ENCODE assay signal across 10 mouse cellular contexts in genomic region chr8:70501820-70502529, GRCm38 (mm10). TPM values are rescaled to one million over a fixed set of nuclear protein-coding genes. Genes with fewer than 3 reads are reported as not detected.
A peak's percentile ranks its signal among the peaks of the same experiment; 100 is the strongest.
DNase-seq lines count a peak whose midpoint lies in the region; ATAC-seq and TF ChIP-seq lines count a peak whose summit lies in the region.
"Had no signal": no experiment of that assay in that cellular context is flagged by ENCODE, and none has a peak within 500 bp of the region (broad histone marks: within the 10 kb centered on the region; RNA-seq: fewer than 3 reads in every experiment).

No protein-coding gene starts in this region.

- peaks cover 7% of the 10 kb centered on the region for H3K79me2 ChIP-seq in myocyte (ENCODE audit: control insufficient read depth, insufficient read depth)

- peaks cover 10% of the 10 kb centered on the region for H3K36me3 ChIP-seq in forebrain, embryonic 14.5 days (ENCODE audit: control insufficient read depth, insufficient read depth, low read length)
- no peaks in the 10 kb centered on the region for H3K36me3 ChIP-seq in myocyte (ENCODE audit: control insufficient read depth, insufficient read depth)
- H3K36me3 ChIP-seq in lung, postnatal 0 days (ENCODE audit: insufficient read depth, low read length): no peaks in the 10 kb centered on the region

- H3K27ac ChIP-seq in forebrain, embryonic 14.5 days (ENCODE audit: low read depth, low read length): no peak overlapping the region
- no peak overlapping the region for H3K27ac ChIP-seq in lung, postnatal 0 days (ENCODE audit: low read length)

- 9% methylated on average over 23 of the region's 23 CpGs for WGBS in forebrain, embryonic 14.5 days
- WGBS in lung, postnatal 0 days: 26% methylated on average over 23 of the region's 23 CpGs

- no peak overlapping the region for H3K4me2 ChIP-seq in forebrain, embryonic 14.5 days (ENCODE audit: low read length)
- H3K4me2 ChIP-seq in myocyte (ENCODE audit: low read depth): no peak overlapping the region
- H3K4me2 ChIP-seq in lung, postnatal 0 days (replicated peaks; ENCODE audit: low read depth, low read length): no peak overlapping the region

- peak overlapping the region; percentile 2; the same call in 1 of the 2 replicates for H3K9ac ChIP-seq in forebrain, embryonic 14.5 days (ENCODE audit: low read length)
- no peak overlapping the region for H3K9ac ChIP-seq in lung, postnatal 0 days (replicated peaks; ENCODE audit: low read depth)

- peaks cover 7% of the 10 kb centered on the region for H3K4me1 ChIP-seq in forebrain, embryonic 14.5 days (ENCODE audit: control insufficient read depth, insufficient read depth, low read length)
- H3K4me1 ChIP-seq in lung, postnatal 0 days (ENCODE audit: insufficient read depth, low read depth, low read length): peaks cover 10% of the 10 kb centered on the region

- TF ChIP-seq POLR2A in myocyte (IDR thresholded peaks at IDR 0.05; ENCODE audit: insufficient read length, low read depth): no peak

- no peaks in the 10 kb centered on the region for H3K9me3 ChIP-seq in forebrain, embryonic 14.5 days (replicated peaks; ENCODE audit: control insufficient read depth, low read length)
- no peaks in the 10 kb centered on the region for H3K9me3 ChIP-seq in lung, postnatal 0 days (ENCODE audit: low read length)

- ATAC-seq in forebrain, embryonic 14.5 days: no peak
- no peak for ATAC-seq in lung, postnatal 0 days

- H3K27me3 ChIP-seq in forebrain, embryonic 14.5 days (replicated peaks; ENCODE audit: control insufficient read depth, insufficient read depth, low read length): peaks cover 67% of the 10 kb centered on the region
- no peaks in the 10 kb centered on the region for H3K27me3 ChIP-seq in myocyte (ENCODE audit: control insufficient read depth, insufficient read depth, insufficient read length)
- H3K27me3 ChIP-seq in lung, postnatal 0 days (replicated peaks; ENCODE audit: insufficient read depth, low read length): peaks cover 16% of the 10 kb centered on the region; the same call in 1 of the 2 replicates

- H3K4me3 ChIP-seq in forebrain, embryonic 14.5 days (ENCODE audit: low read depth, low read length): no peak overlapping the region
- no peak overlapping the region for H3K4me3 ChIP-seq in myocyte
- H3K4me3 ChIP-seq in lung, postnatal 0 days (ENCODE audit: low read depth, low read length): no peak overlapping the region

- no peak overlapping the region for H3ac ChIP-seq in myocyte (ENCODE audit: control insufficient read depth, insufficient read length)

- no peak for TF ChIP-seq CTCF in lung, postnatal 0 days (IDR thresholded peaks at IDR 0.05)

- peak; percentile 87 for DNase-seq in left cerebral cortex, postnatal 4 days
- DNase-seq in left cerebral cortex, postnatal 25 days (ENCODE audit: low spot score in 2 of 2): no peak
- no peak for DNase-seq in forebrain, embryonic 14.5 days (ENCODE audit: low spot score)
- DNase-seq in heart, postnatal 14 days: peak; percentile 60 to 65
- no peak for DNase-seq in lung, postnatal 0 days (ENCODE audit: low spot score)
- no peak for DNase-seq in spleen, postnatal 4 days (ENCODE audit: low spot score in 2 of 2)
- no peak for DNase-seq in embryo, embryonic 9.5 days (ENCODE audit: extremely low spot score)
- DNase-seq: adrenal gland, postnatal 14 days; kidney, adult 18-20 months had no signal

- intact Hi-C loops in left cerebral cortex, postnatal 4 days (cut with DNase I): loop anchor here (5.0 kb wide), 2 partner anchors 120 to 170 kb away; no protein-coding TSS in a partner anchor
- intact Hi-C loops in left cerebral cortex, postnatal 25 days (cut with DNase I): loop anchor here (2.0 kb wide), 1 partner anchor 85 kb away; no protein-coding TSS in a partner anchor
- intact Hi-C loops in heart, postnatal 14 days (cut with DNase I): loop anchor here (2.0 to 5.0 kb wide), 4 partner anchors 35 to 160 kb away; partner anchors contain the start of gene Crtc1

- TF ChIP-seq EP300 in lung, postnatal 0 days (IDR thresholded peaks at IDR 0.05): no peak

TF ChIP-seq in myocyte, 11 proteins besides CTCF, POLR2A, EP300 and RAD21:
- TF ChIP-seq USF1 (IDR thresholded peaks at IDR 0.05; ENCODE audit: low read depth): no peak
- no peak for TF ChIP-seq TCF3 (IDR thresholded peaks at IDR 0.05; ENCODE audit: insufficient read length, low read depth)
- TF ChIP-seq POLR2AphosphoS2 (IDR thresholded peaks at IDR 0.05; ENCODE audit: insufficient read length, low read depth): peak; percentile 7
- no peak for TF ChIP-seq MAX (IDR thresholded peaks at IDR 0.05; ENCODE audit: low read depth)
- TF ChIP-seq MYOG (IDR thresholded peaks at IDR 0.05; ENCODE audit: control insufficient read depth in 1 of 3, insufficient read depth in 1 of 3, insufficient read length in 2 of 3, low read depth in 2 of 3): peak in 1 of 3 experiments; percentile 50
- no peak for TF ChIP-seq REST (IDR thresholded peaks at IDR 0.05; ENCODE audit: insufficient read depth, insufficient read length)
- peak in 1 of 3 experiments; percentile 43 for TF ChIP-seq MYOD1 (IDR thresholded peaks at IDR 0.05; ENCODE audit: control insufficient read depth in 1 of 3, insufficient read length in 2 of 3, low read depth in 2 of 3)
- no peak for TF ChIP-seq E2F4 (IDR thresholded peaks at IDR 0.05; ENCODE audit: insufficient read depth)
- no peak for TF ChIP-seq CEBPB (IDR thresholded peaks at IDR 0.05; ENCODE audit: insufficient read depth, poor library complexity, severe bottlenecking)
- TF ChIP-seq SRF (IDR thresholded peaks at IDR 0.05; ENCODE audit: control insufficient read depth, insufficient read length, low read depth): no peak
- no peak for TF ChIP-seq TCF12 (IDR thresholded peaks at IDR 0.05; ENCODE audit: insufficient read depth, poor library complexity, severe bottlenecking)
TF ChIP-seq in myocyte: peak in this region for 3.

RNA-seq across cellular contexts. Expression of gene Rex1bd, which starts 4.6 kb away (rescaled TPM):
- total RNA-seq in left cerebral cortex, postnatal 4 days (2021): 100 to 1,000 TPM; 109 to 116 TPM
- 100 to 1,000 TPM; 104 TPM for total RNA-seq in left cerebral cortex, postnatal 25 days (2021)
- polyA plus RNA-seq in forebrain, embryonic 14.5 days (2014; fragmentation: Nextera tagmentation; extraction: Ambion mirVana): 174 and 199 TPM in 2 replicates
- total RNA-seq in heart, postnatal 14 days (2021): 100 to 1,000 TPM; 105 TPM
- 259 TPM for polyA plus RNA-seq in myocyte (2012; fragmentation: generic; extraction: Trizol)
- 103 and 117 TPM in 2 replicates for polyA plus RNA-seq in lung, postnatal 0 days (2015; fragmentation: Nextera tagmentation; extraction: Ambion mirVana)

RNA-seq across cellular contexts. Expression of gene Uba52, which starts 8.6 kb away (rescaled TPM):
- 1,000 to 10,000 TPM; 1,115 to 1,131 TPM for total RNA-seq in left cerebral cortex, postnatal 4 days (2021)
- total RNA-seq in left cerebral cortex, postnatal 25 days (2021): 100 to 1,000 TPM; 886 to 927 TPM
- polyA plus RNA-seq in forebrain, embryonic 14.5 days (2014; fragmentation: Nextera tagmentation; extraction: Ambion mirVana): 709 and 911 TPM in 2 replicates
- 1,000 to 10,000 TPM; 1,458 to 1,541 TPM for total RNA-seq in heart, postnatal 14 days (2021)
- polyA plus RNA-seq in myocyte (2012; fragmentation: generic; extraction: Trizol): 2,253 TPM
- 723 and 836 TPM in 2 replicates for polyA plus RNA-seq in lung, postnatal 0 days (2015; fragmentation: Nextera tagmentation; extraction: Ambion mirVana)

RNA-seq across cellular contexts. Expression of gene Crlf1, which starts 9.0 kb away (rescaled TPM):
- total RNA-seq in left cerebral cortex, postnatal 4 days (2021): 10 to 100 TPM; 22.3 to 32.3 TPM
- total RNA-seq in left cerebral cortex, postnatal 25 days (2021): 1 to 10 TPM; 2.3 to 3.5 TPM
- 1.7 and 3.2 TPM in 2 replicates for polyA plus RNA-seq in forebrain, embryonic 14.5 days (2014; fragmentation: Nextera tagmentation; extraction: Ambion mirVana)
- total RNA-seq in heart, postnatal 14 days (2021): under 1 TPM; 0.22 to 0.29 TPM
- 99.1 TPM for polyA plus RNA-seq in myocyte (2012; fragmentation: generic; extraction: Trizol)
- 98.7 and 112 TPM in 2 replicates for polyA plus RNA-seq in lung, postnatal 0 days (2015; fragmentation: Nextera tagmentation; extraction: Ambion mirVana)
- total RNA-seq: adrenal gland, postnatal 14 days had no signal

RNA-seq across cellular contexts. Expression of gene Tmem59l, which starts 14.8 kb away (rescaled TPM):
- total RNA-seq in left cerebral cortex, postnatal 4 days (2021): 10 to 100 TPM; 65.7 to 80.3 TPM
- total RNA-seq in left cerebral cortex, postnatal 25 days (2021): 100 to 1,000 TPM; 264 to 286 TPM
- 84.4 and 87.4 TPM in 2 replicates for polyA plus RNA-seq in forebrain, embryonic 14.5 days (2014; fragmentation: Nextera tagmentation; extraction: Ambion mirVana)
- not detected for total RNA-seq in heart, postnatal 14 days (2021)
- 0.04 TPM for polyA plus RNA-seq in myocyte (2012; fragmentation: generic; extraction: Trizol)
- polyA plus RNA-seq in lung, postnatal 0 days (2015; fragmentation: Nextera tagmentation; extraction: Ambion mirVana): 4.1 and 5.2 TPM in 2 replicates

RNA-seq across cellular contexts. Expression of gene Klhl26, which starts 25.2 kb away (rescaled TPM):
- 10 to 100 TPM; 26.3 to 28.7 TPM for total RNA-seq in left cerebral cortex, postnatal 4 days (2021)
- total RNA-seq in left cerebral cortex, postnatal 25 days (2021): 10 to 100 TPM; 40.3 to 44.2 TPM
- polyA plus RNA-seq in forebrain, embryonic 14.5 days (2014; fragmentation: Nextera tagmentation; extraction: Ambion mirVana): 19.3 and 19.6 TPM in 2 replicates
- 1 to 10 TPM; 5.5 to 6.9 TPM for total RNA-seq in heart, postnatal 14 days (2021)
- 32.5 TPM for polyA plus RNA-seq in myocyte (2012; fragmentation: generic; extraction: Trizol)
- 19.0 and 21.6 TPM in 2 replicates for polyA plus RNA-seq in lung, postnatal 0 days (2015; fragmentation: Nextera tagmentation; extraction: Ambion mirVana)

Comparison
In these comparisons a context has a peak if more than half of its experiments do, and no peak if none do; other contexts are left out.
1. DNase-seq: peak in left cerebral cortex, postnatal 4 days (single experiment) and heart, postnatal 14 days (2 of 2); none in left cerebral cortex, postnatal 25 days (0 of 2), forebrain, embryonic 14.5 days (single experiment), lung, postnatal 0 days (single experiment), spleen, postnatal 4 days (0 of 2) and embryo, embryonic 9.5 days (single experiment).
2. RNA of gene Crlf1, which starts 9.0 kb away (total RNA-seq): 22.3 to 32.3 TPM in left cerebral cortex, postnatal 4 days; 2.3 to 3.5 TPM in left cerebral cortex, postnatal 25 days and 0.22 to 0.29 TPM in heart, postnatal 14 days; every median in the first group is over 4 times any median in the second.